20 mouse cellular contexts compared by ENCODE assay signal in the genomic region with DNA sequence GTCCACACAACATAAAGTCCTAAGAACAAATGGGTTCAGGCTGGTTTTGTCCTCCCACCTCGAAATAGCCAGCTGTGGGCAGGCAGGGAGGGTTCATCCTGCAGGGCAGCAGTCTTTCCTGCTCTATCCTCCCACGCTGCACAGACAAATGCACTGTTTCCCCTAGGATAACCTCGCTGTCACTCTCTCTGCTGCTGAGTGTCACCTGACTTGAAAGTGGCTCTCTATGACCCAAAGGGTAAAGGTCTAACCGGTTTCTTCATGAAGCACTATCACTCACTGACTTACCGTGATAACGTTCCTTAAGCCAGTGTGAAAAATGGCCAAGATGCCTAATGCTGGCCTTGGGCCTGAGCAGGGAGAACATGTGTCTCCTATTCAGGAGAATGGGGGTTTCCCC.
DNase-seq lines count a peak whose midpoint lies in the region; ATAC-seq lines count a peak whose summit lies in the region.
"Had no signal": no experiment of that assay in that cellular context is flagged by ENCODE, and none has a peak within 500 bp of the region (broad histone marks: within the 10 kb centered on the region; RNA-seq: fewer than 3 reads in every experiment).

No protein-coding gene starts in this region.

- H3K9ac ChIP-seq in liver, embryonic 15.5 days, result no peak overlapping the region
- H3K9ac ChIP-seq in intestine, embryonic 16.5 days (ENCODE audit: low read depth, low read length), result no peak overlapping the region
- H3K9ac ChIP-seq: embryonic facial prominence, embryonic 12.5 days; forebrain, embryonic 12.5 days; forebrain, postnatal 0 days; heart, embryonic 15.5 days; hindbrain, embryonic 13.5 days had no signal

- H3K9me3 ChIP-seq in liver, embryonic 15.5 days (replicated peaks), result no peaks in the 10 kb centered on the region
- no peaks in the 10 kb centered on the region for H3K9me3 ChIP-seq in intestine, embryonic 16.5 days (ENCODE audit: control insufficient read depth, low read length)
- H3K9me3 ChIP-seq: embryonic facial prominence, embryonic 12.5 days; forebrain, embryonic 12.5 days; heart, embryonic 10.5 days; heart, embryonic 15.5 days; hindbrain, embryonic 13.5 days had no signal

- H3K4me2 ChIP-seq in liver, embryonic 15.5 days, result no peak overlapping the region
- no peak overlapping the region for H3K4me2 ChIP-seq in intestine, embryonic 16.5 days (ENCODE audit: low read depth, low read length)
- H3K4me2 ChIP-seq: embryonic facial prominence, embryonic 12.5 days; forebrain, embryonic 12.5 days; heart, embryonic 15.5 days; hindbrain, embryonic 13.5 days had no signal

- H3K36me3 ChIP-seq in liver, embryonic 15.5 days (replicated peaks), result no peaks in the 10 kb centered on the region
- no peaks in the 10 kb centered on the region for H3K36me3 ChIP-seq in intestine, embryonic 16.5 days (ENCODE audit: control insufficient read depth, insufficient read depth, low read length)
- H3K36me3 ChIP-seq: embryonic facial prominence, embryonic 12.5 days; forebrain, embryonic 12.5 days; heart, embryonic 10.5 days; heart, embryonic 15.5 days; hindbrain, embryonic 13.5 days had no signal

- peak; percentile 34; the same call in 1 of the 2 replicates for ATAC-seq in liver, embryonic 15.5 days (ENCODE audit: insufficient read depth)
- ATAC-seq in intestine, embryonic 16.5 days, result peak; percentile 78
- ATAC-seq: forebrain, postnatal 0 days; hindbrain, postnatal 0 days had no signal

- H3K4me1 ChIP-seq in liver, embryonic 15.5 days (replicated peaks), result no peaks in the 10 kb centered on the region
- H3K4me1 ChIP-seq in intestine, embryonic 16.5 days (ENCODE audit: control insufficient read depth, insufficient read depth, low read length), result no peaks in the 10 kb centered on the region
- H3K4me1 ChIP-seq: forebrain, embryonic 12.5 days; hindbrain, embryonic 13.5 days had no signal

- WGBS in liver, embryonic 15.5 days (ENCODE audit: insufficient replicate concordance), result 42% methylated on average over 6 of the region's 6 CpGs
- 53% methylated on average over 6 of the region's 6 CpGs for WGBS in intestine, embryonic 16.5 days

- no peak overlapping the region for H3K4me3 ChIP-seq in liver, embryonic 15.5 days (replicated peaks)
- H3K4me3 ChIP-seq in intestine, embryonic 16.5 days (ENCODE audit: low read length), result no peak overlapping the region
- H3K4me3 ChIP-seq: embryonic facial prominence, embryonic 12.5 days; forebrain, embryonic 12.5 days; heart, embryonic 10.5 days; heart, embryonic 15.5 days; hindbrain, embryonic 13.5 days had no signal

- H3K27ac ChIP-seq in liver, embryonic 15.5 days (replicated peaks), result no peak overlapping the region
- no peak overlapping the region for H3K27ac ChIP-seq in intestine, embryonic 16.5 days (ENCODE audit: low read length)
- H3K27ac ChIP-seq: embryonic facial prominence, embryonic 12.5 days; forebrain, embryonic 12.5 days; heart, embryonic 10.5 days; heart, embryonic 15.5 days; hindbrain, embryonic 13.5 days; hindbrain, postnatal 0 days had no signal

- no peaks in the 10 kb centered on the region for H3K27me3 ChIP-seq in liver, embryonic 15.5 days
- no peaks in the 10 kb centered on the region for H3K27me3 ChIP-seq in intestine, embryonic 16.5 days (replicated peaks; ENCODE audit: control insufficient read depth, insufficient read depth, low read length)
- H3K27me3 ChIP-seq: embryonic facial prominence, embryonic 12.5 days; forebrain, embryonic 12.5 days; heart, embryonic 15.5 days; hindbrain, embryonic 13.5 days had no signal

- DNase-seq in liver (no peak), MEL-GATA-1-ER (ENCODE audit: extremely low read depth, low read depth) (peak; percentile 12)
- DNase-seq in embryo, embryonic 10 days (ENCODE audit: low spot score), result no peak
- DNase-seq in spleen, adult 18-20 months, result no peak
- DNase-seq: adrenal gland, postnatal 10 days; cerebellum, adult 11 months; cerebellum, adult 8-10 months; cerebellum, postnatal 14 days; forebrain, postnatal 0 days; gastrocnemius, postnatal 36 days; heart, adult 18-20 months; heart, postnatal 14 days had no signal
